Mouse (Mus musculus): ENCODE data around the gene Eid2.

The Eid2 gene

GRCm38 (mm10) chr7:28294481-28294880 lies 26.8 kb downstream of the Eid2 start:
- DNase-seq = peak; percentile 45

- DNase-seq = peak; percentile 44
Observed at GRCm38 (mm10) chr7:28298837-28299625, 31.4 kb downstream of the Eid2 start.

GRCm38 (mm10) chr7:28301616-28302433 lies 34.1 kb downstream of the Eid2 start, which contains the start of gene Dll3:
TSS of gene Dll3 (minus strand) at chr7:28302238.
- peak; percentile 64 for DNase-seq

- DNase-seq = no peak
Observed at GRCm38 (mm10) chr7:28305641-28306040, 38.0 kb downstream of the Eid2 start.

GRCm38 (mm10) chr7:28306216-28306615 lies 38.5 kb downstream of the Eid2 start:
- no peak for DNase-seq

- DNase-seq = no peak
Observed at GRCm38 (mm10) chr7:28309737-28310136, 42.1 kb downstream of the Eid2 start.

GRCm38 (mm10) chr7:28311151-28311925 lies 43.7 kb downstream of the Eid2 start:
- no peak for DNase-seq

- peak; percentile 98 for DNase-seq
Observed at GRCm38 (mm10) chr7:28311926-28312543, 44.4 kb downstream of the Eid2 start, which contains the start of gene Timm50. TSS of gene Timm50 (minus strand) at chr7:28312072.

GRCm38 (mm10) chr7:28318036-28318435 lies 50.4 kb downstream of the Eid2 start:
- DNase-seq = no peak

GRCm38 (mm10) chr7:28318714-28319113 lies 51.0 kb downstream of the Eid2 start:
- DNase-seq = no peak
